Mouse (Mus musculus): ENCODE data around the gene Shoc2. TPM values are rescaled to one million over a fixed set of nuclear protein-coding genes. Genes with fewer than 3 reads are reported as not detected.
"Not testable (repeated sequence)": the region's sequence is repeated elsewhere in the genome, so short reads cannot be mapped to it uniquely, and the experiment has no call there.

Shoc2 gene
- 10 to 100 TPM; 51.8 to 52.1 TPM for total RNA-seq (2021)

DNA sequence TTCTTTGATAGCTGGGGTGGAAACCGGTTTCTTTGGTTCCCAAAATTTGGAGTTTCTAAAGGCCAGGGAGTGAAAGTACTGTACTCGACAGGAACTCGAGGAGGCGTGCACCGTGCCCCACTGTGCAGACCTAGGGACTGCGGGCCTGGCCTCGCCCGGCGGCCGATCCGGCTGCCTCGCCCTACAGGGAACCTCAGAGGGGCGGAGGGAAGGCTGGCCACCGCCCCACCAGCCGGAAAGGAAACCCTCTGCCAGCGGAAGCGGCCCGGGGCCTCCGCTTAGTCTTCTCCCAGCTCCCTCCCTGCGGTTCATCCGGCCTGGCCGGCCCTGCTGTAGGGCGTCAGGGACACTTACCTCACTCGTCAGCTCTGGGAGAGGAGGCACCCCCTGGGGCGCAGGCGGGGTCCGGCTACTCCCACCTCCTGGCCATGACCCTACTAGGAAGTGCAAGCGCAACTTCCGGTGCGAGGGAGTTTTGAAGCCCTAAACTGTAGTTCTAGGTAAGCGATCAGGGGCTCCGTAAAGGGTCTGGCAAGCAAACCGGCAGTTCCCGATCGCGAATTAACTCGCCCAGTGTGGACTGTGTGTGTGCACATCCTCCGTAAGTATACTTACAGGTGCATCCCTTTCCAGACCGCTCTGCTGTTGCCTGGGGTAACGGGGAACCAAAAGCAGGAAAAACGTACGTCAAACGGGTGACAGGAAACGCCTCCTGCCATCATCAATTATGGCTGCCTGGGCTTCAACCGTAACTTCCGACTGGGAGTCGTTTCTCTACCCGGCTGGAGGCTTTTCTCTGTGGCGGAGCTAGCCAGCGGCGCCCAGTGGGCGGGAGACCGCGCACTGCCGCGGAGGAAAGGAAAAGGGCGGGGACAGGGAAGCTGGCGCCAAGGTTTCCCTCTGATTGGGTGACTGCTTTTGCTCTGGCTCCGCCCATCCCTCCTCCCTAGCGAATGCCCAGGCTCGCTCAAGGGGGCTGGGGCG lies at the start of gene Shoc2, which contains the start of gene Bbip1:
Shoc2 (plus strand) TSS at position 505 of the 984 bp plus-strand sequence.
Bbip1 (minus strand) TSS at position 826 of the 984 bp plus-strand sequence.
- peak; percentile 97 to 99 for DNase-seq

DNA sequence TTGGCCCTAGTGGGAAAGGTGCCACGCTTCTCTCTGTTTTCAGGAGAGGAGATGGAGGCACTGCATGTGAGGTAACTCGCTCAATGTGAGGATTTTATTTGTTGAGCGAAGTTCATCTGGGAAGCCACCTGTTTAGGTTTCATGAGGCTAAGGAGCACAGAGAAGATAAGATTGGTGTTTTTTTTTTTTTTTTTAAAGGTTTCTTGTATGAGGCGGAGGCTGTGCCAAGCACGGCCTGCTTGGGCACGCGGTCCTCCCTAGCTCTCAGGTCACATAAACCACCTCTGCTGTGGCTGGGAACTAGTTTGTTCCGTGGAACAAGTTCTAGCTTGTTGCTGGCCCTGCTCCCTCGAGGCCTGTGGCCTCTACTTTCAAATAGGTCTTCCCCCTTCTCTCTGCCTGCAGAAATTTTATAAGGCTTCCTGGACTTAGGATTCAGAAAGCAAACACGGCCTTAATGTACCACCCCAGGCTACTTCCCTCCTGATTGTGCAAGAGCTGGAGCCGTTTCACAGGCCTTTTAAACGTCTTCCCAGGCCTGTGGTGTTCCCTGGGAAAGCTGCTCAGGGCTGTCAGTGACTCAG lies 49.5 kb upstream of the Shoc2 start:
- no peak for DNase-seq

DNA sequence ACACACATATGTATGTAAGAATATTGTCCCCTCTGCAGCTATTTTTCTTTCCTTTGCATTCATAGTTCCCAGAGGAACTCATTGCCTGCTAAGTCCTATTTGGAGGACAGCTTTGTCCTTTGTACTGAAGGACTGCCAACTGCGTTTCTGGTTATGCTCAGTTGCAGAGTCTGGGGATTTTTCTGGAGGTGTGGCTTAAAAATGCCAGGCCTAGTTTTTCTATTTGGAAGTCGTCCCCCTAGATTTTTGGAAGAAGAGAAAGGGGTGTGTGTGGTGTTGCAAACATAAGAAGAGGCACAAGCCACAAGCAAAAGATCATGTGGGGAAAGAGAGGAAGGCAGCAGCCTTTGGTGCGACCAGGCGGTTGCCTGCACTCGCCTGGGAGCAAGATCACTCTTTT lies 46.1 kb upstream of the Shoc2 start:
- DNase-seq, result no peak

DNA sequence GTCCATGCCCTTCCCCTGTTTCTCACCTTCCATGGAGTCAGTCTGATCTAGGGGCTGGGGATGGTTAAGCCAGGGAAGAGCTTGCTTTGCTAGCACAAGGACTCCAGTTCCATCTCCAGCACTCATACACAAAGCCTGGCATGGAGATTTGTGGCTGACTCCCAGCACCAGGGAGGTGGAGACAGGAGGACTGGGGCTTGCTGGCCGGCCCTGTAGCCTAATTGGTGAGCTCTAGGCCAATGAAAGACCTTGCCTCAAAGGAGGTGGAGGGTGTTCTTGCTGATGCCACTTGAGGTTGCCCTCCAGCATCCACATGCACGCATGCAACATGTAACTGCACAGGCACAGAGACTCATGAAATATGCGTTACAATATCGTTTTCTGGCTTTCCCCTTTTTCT lies 45.6 kb upstream of the Shoc2 start:
- DNase-seq, result no peak

DNA sequence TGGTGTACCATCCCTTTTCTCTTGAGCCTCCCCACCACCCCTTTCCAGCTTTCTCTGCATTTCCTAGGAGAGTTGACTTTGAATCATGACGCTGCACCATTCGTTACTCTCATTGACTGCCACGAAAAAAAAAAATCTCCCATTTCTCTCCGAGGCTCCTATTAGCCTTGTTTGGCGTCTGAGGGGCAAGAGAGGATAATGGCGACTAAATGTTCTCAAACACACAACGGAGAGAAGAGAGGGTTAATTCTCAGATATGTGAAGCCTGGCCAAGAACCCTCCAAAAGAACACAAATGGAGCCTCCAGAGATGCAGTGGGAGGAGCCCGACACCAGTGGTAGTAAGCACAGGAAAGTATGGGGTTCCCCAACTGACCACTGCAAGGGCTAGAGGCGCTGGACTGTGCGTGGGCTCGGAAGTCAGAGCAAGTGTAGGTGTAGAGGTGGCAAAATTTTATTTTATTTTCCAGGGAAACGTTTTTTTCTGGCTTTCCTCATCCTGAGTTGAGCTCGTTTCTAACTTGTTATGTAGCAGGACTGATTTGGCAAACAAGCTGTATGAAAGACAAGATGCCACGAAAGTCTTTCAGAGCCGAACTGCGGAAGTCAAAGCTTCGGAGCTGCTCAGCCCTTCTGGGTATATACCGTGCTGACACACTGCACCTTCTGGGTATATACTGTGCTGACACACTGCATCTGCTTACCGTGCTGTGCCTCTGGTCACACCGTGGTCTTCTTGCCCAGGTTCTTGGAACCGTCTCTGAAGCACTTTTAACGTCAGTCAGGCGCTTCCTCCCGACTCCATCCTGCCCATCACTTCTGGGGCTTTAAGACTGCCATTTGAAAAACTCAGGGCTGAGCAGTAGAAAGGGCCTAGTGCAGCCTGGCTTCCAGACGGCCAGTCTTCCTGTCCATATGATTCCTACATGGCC lies 44.9 kb upstream of the Shoc2 start:
- no peak for DNase-seq

DNA sequence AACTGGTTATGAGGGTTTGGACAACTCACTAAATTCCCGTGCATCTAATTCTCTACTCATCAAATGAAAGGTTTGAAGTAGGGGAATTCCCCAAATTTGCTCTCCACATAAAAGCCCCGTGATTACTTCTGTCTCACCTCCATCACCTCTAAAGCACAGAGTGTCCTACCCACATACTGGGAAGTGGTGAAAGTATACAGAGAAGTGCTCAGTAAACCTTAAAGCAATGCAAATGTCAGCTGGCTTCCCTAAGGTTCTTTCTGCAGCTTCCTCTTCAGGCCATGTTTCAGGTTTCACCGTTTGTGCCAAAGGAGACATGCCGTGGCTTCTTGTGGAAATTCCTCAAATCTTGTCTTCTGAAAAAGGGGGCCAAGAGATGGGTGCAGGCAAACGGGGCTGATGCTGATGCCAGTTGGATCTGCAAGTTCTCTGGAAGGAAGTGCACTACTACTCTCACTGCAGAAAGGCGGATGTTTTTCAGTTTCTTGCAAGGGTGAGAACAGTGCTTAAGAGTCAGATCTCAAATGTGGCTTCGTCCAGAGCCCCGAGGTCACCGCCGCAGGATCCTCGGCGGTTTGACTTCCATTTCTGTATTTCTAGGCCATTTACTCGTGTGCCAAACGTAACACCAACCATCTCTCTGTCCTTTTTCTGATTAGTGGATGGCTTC lies 44.0 kb upstream of the Shoc2 start:
- no peak for DNase-seq

DNA sequence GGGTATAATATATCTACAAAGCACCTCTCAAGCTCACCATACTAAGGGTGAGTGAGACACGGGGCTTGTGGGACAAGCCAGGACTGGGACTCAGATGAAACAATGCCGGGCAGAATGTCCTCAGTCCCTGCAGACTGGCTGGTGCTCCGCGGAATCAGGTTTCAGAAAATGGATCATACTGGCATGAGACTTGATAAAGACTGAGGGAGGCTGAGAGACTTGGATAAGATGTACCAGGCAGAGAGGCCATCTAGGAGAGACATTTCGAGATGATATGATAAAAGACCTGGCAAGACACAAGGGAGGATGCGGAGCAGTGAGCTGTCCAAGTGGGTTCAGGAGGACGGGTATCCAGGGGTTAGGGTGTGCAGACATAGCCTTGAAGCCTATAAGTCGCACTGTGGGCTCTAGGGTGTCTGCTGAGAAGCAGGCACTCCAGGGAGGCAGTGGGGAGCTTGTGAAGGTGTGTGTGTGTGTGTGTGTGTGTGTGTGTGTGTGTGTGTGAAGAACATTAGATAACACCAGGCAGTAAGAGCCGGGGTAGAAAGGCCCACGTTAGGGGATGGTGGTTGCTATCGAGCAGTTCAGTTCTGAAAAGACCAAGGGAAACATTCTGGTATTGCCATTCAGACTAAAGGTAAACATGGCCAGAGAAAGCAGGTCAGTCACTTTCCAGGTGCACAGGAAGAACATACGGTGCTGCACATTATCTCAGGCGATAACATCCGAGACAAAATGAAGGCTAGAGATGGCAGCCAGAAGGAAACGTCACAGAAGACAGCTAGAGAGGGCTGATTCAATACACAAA lies 42.0 kb upstream of the Shoc2 start:
- no peak for DNase-seq

DNA sequence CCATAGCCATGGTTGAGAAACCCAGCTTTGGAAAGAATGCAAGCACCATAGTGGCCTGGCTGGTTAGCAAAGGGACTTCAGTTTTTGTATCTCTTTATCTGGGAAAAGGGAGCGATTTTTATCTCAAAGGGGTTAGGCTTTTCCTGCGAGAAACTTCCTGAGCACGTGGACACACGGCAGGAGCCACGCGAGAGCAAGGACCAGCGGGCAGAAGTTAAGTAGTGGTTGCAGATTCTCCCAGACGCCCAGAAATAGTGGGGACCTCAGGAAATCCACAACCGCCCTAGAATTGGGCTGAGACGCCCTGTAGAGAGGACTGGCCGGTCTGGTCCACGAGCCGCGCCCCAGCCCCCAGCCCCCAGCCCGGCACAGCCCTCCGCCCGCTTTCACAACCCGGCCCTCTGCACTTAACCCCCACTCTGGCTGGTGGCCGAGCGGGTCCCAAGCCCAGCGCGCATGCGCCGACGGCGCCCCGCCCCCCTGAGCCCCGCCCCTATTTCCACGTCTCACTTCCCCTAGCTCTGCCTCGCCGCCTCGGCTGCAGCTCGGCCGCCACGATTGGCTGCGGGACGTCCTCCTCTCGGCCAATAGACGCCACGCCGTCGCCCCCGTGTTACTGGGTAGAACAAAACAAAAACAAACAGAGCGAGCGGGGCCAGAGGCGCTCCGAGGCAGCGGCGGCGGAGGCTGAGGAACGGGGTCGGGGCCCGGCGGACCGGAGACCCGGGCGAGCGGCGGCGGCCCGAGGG lies 41.2 kb upstream of the Shoc2 start:
- peak; percentile 94 to 95 for DNase-seq

DNA sequence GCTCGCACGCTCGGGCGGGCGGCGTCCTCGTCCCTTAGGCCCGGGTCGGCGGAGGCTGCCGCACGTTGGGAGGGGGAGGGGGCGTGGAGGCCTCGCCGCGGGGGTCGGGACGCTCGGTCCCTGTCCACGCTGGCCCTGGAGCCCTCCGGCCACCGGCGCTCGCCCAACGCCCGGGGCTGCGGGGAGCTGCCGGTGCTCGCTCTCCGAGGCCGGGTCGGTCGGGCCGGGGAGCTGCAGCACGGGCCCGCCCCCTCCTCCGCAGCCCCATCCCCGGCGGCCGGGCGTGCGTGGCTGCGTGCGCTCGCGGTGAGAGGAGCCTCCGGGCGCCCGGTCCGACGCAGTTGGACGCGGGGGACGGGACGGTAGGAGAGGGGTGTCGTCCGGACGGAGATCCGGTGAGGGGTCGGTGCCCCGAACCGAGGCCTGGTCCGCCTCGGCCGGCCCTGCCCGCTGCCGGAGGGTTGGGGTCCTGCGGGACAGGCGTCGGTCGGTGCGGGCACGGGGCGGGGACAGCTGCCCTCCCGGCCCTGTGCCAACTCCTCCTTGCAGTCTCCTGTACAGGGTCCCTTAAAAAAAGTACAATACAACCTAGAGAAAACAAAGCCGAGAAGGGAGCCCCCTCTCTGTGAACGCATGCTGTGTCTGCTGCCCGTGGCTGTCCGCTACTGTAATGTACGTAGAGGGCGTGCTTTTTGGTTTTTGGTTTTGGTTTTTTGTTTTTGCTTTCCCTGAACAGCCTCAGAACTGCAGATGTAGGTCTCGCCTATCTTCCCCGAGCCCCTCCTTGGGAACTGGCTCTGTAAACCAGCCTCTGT lies 40.4 kb upstream of the Shoc2 start:
- peak; percentile 50 to 59 for DNase-seq

DNA sequence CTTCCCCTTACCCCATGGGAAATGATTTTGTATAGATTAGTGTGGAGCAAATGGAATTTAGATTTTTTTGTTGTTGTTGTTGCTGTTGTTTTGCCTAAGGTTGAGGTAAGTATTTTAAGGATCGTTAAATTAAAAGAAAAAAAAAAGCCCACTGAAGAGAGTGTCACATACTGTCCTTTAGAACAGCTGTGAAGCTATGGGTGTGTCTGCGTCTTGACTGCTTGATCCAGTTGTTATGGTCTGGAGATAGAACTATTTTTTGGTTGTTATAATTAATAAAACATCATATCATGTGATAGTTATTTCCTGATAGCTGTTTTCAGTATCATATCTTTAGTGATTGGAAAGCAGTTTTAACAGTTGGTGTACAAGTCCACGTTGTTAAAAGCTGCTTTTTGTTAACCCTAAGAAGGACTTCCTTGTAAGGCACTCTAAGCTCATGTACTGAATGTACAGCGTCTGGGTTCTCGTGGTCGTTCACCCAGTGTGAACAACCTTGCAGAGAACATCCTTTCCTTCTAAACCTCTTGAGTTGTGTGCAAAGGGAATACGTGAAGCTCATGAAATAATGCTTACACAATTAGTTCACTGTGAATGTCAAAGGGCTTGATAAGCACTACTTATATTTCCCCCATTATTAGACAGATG lies 39.1 kb upstream of the Shoc2 start:
- DNase-seq, result no peak

DNA sequence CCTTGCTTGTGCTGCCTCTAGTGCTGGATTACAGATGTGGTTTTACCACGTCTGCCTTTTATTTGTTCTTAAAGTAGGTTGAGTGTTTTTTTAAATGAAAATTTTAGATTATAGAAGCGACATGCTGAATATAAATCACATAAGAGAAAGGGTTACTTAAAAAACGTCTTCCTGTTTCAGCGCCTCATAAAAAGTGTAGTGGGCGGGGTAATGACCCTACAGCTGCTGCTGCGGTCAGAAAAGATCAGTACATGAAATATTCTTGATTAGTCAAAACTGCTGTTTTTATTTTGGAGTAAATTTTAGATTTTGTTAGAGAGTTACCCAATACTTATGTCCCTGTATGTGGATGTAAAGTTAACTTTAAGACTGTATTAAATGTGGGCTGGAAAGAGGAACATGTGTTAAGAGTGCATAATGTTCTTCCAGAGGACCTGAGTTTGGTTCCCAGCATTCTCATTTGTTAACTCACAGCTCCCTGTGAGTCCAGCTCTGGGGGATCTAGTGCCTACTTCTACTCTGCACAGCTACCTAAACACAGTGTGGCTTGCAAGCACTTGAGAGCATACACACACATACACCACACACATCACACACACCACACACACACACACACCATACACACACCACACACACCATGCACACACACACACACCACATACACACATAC lies 37.9 kb upstream of the Shoc2 start:
- DNase-seq, result no peak

DNA sequence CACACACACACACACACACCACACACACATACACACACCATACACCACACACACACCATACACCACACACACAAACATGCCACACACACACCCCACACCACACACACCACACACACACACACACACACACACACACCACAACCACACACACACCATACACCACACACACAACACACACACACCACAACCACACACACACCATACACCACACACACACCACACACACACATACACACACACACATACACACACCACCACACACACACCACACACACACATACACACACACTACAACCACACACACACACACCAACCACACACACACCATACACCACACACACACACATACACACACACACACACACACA lies 37.4 kb upstream of the Shoc2 start:
- DNase-seq, result not testable (repeated sequence)

DNA sequence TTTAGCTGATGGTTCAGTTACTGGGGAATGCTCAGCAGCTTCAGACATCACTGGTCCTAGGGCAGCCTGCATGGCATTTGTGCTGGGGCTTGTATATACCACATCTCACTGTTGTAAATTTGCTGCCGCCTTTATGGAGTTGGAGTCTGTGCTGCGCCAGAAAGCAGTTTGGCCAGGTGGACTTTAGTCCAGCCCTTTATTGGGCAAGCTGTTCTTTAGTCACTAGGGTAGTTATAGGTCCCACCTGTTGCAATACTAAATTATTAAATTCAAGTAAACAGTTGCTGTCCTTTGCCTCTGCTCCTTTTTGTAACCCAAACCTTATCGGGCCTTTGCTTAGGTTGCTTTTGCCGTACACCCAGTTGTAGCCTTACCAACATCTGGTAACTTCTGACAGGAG lies 29.2 kb upstream of the Shoc2 start:
- DNase-seq, result no peak

DNA sequence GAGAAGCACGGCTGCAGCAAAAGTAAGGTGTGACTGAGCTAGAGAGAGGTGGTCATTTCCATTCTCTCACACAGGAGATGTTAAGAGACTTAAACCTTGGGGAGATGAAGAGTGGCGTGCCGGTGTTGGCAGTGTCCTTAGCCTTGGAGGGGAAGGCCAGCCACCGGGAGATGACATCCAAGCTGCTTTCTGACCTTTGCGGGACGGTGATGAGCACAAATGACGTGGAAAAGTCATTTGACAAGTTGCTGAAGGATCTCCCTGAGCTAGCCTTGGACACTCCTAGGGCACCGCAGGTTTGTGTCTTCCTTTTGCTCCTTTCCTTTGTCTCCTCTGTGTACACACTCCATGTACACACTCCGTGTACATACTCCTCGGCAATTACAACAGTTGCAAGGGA lies 24.6 kb upstream of the Shoc2 start:
- no peak for DNase-seq

DNA sequence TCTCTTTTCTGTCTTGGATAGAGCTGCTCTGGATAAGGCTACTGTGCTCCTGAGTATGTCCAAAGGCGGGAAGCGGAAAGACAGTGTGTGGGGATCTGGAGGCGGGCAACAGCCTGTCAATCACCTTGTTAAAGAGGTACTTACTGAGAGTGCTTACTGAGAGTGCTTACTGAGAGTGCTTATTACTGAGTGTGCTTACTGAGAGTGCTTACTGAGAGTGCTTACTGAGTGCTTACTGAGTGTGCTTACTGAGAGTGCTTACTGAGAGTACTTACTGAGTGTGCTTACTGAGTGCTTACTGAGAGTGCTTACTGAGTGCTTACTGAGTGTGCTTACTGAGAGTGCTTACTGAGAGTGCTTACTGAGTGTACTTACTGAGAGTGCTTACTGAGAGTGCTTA lies 22.1 kb upstream of the Shoc2 start:
- DNase-seq, result not testable (repeated sequence)

DNA sequence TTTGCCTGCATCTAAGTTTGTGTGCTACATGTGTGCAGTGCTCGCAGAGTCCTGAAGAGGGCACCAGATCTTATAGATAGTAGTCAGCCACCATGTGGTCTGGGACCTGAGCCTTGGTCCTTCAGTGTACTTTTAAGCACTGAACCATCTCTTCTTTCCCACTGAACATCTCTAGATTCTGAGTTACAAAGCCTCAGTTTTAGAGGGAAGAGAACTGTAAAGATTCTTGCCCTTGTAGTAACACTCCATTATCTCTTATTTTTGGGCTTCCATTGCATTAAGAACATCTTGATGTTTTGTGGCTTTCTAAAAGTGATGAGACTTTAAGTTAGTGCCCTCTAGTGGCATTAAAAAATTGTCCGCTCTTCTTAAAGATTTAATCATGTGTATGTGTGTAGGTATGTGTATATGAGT lies 18.8 kb upstream of the Shoc2 start:
- DNase-seq, result no peak

DNA sequence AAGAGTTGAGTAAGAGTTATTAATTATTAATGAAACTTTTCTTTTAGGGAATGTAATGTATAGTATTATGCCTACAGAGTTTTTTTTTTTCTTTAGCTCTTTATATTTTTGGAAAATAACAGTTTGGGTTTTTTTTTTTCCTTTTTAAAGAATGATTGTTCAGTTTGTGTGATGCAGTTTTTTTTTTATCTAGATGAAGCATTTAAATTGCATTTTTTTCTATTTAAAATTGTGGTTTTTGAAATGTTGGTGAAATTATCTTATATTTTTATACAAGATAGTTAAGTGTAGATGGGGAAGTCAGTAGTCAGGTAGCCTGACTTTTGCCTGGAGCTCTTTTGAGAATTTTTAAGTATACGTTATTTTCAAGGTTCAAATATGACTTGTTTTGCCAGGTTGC lies 17.4 kb upstream of the Shoc2 start:
- no peak for DNase-seq

DNA sequence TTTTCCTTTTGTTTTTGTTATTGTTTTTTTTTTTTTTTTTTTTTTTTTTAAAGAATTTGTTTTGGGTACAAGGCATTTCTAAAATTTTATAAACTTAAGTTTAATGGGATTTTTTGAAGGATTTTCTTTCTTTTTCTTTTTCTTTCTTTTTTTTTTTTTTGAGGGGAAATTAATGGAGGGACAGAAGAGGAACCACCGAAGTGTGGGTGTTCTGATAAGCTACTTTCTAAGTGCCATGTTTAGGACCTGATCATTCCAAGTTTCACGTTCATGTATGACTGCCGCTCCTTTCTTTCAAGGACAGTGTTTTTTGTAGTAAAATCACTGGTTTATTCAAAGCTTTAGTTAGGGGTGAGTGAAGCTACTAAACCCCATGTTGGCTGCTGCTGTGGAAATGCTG lies 14.9 kb upstream of the Shoc2 start:
- no peak for DNase-seq

DNA sequence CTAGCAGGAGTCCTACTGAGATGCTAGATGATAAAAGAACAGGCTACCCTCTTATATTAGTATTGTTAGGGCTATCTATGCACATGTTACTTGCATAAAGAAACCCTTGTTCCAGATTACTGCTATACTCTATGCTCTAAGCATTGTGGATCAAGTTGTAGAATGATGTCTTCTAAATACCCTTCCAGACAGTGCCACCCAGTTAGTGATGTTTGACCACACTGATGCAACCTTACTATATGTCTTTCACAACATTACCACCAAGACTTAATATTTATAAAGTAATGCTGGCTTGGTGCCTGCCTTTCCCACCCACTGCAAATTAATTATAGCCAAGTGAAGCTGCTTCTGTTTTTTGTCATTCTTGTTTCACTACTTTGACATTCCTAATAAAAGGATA lies 11.1 kb upstream of the Shoc2 start:
- no peak for DNase-seq

All from layer of hippocampus, postnatal 36 days (tissue).